Mouse (Mus musculus) intestine, postnatal 0 days (tissue): ENCODE results near the gene Supt4a. TPM values are rescaled to one million over a fixed set of nuclear protein-coding genes. Genes with fewer than 3 reads are reported as not detected.
A peak's percentile ranks its signal among the peaks of the same experiment; 100 is the strongest.

ENCODE experiments used
- ATAC-seq: fragments of 200-750 bp; cut with Nextera tagmentation; 2 replicates; pipeline ENCODE4 v1.8.0; 2017; ENCODE audit warnings: mild to moderate bottlenecking, moderate TSS enrichment, moderate library complexity
- H3K27ac ChIP-seq: fragments of 300-500 bp; sonication (generic); 2 replicates; pipeline ENCODE4 v1.5.1; 2014; ENCODE audit warnings: mild to moderate bottlenecking, low read depth, low read length, moderate library complexity
- H3K27me3 ChIP-seq: fragments of 300-500 bp; sonication (generic); replicated peaks from 2 replicates; pipeline ENCODE4 v1.6.1; 2014; ENCODE audit warnings: low read length, mixed read lengths; ENCODE audit not compliant: control insufficient read depth, insufficient read depth
- H3K36me3 ChIP-seq: fragments of 300-500 bp; sonication (generic); 2 replicates; pipeline ENCODE4 v1.6.1; 2014; ENCODE audit warnings: mild to moderate bottlenecking, moderate library complexity; ENCODE audit not compliant: control insufficient read depth, insufficient read depth
- H3K4me1 ChIP-seq: fragments of 300-500 bp; sonication (generic); replicated peaks from 2 replicates; pipeline ENCODE4 v1.6.1; 2014; ENCODE audit warnings: antibody characterized with exemption, low read length, mixed read lengths; ENCODE audit not compliant: control insufficient read depth, insufficient read depth
- H3K4me2 ChIP-seq: fragments of 300-500 bp; sonication (generic); replicated peaks from 2 replicates; pipeline ENCODE4 v1.6.1; 2014; ENCODE audit warnings: low read depth, mild to moderate bottlenecking, moderate library complexity
- H3K4me3 ChIP-seq: fragments of 300-500 bp; sonication (generic); 2 replicates; pipeline ENCODE4 v1.5.1; 2014; ENCODE audit warnings: low read depth, low read length
- H3K9ac ChIP-seq: fragments of 300-500 bp; sonication (generic); 2 replicates; pipeline ENCODE4 v1.6.1; 2014; ENCODE audit warnings: mild to moderate bottlenecking, low read depth, low read length
- H3K9me3 ChIP-seq: fragments of 300-500 bp; sonication (generic); 2 replicates; pipeline ENCODE4 v1.6.1; 2016; ENCODE audit warnings: mixed run types; ENCODE audit not compliant: control insufficient read depth
- CTCF ChIP-seq: sonication (generic); IDR thresholded peaks from 2 replicates; pipeline ENCODE4 v1.5.1; 2016; ENCODE audit warnings: low read depth, mild to moderate bottlenecking, control low read depth, antibody characterized with exemption, moderate library complexity
- WGBS: fragments of 180-500 bp; shearing (Covaris S2); extraction: QIAGEN DNeasy Blood & Tissue Kit; methylation state at CpG from one replicate; pipeline ENCODE4 v1.1.7; 2014; 5-methylcytosine and 5-hydroxymethylcytosine counted together
- polyA plus RNA-seq: library from polyadenylated mRNA; unstranded; fragments of >200 nt; fragmentation: Nextera tagmentation; extraction: Ambion mirVana; gene quantifications from 2 replicates; pipeline ENCODE4 v1.2.1, GENCODE M21; 2015

The Supt4a gene
- polyA plus RNA-seq, 1 experiment from 2014 or later = 87.5 TPM

GRCm38 (mm10) chr11:87763988-87764876 is 26.9 kb downstream of the Supt4a start:
- no peaks in the 10 kb centered on the region for H3K4me1 ChIP-seq
- ATAC-seq = 0 out of 2 replicates have a peak, but pooled peaks have one; percentile 26
- 2% methylated on average over 65 of the region's 65 CpGs for WGBS
- peak overlapping the region; percentile 44 for H3K4me3 ChIP-seq
- peak overlapping the region; percentile 28; the same call in 1 of the 2 replicates for H3K9ac ChIP-seq
- TF ChIP-seq CTCF = no peak
- no peaks in the 10 kb centered on the region for H3K36me3 ChIP-seq
- H3K27ac ChIP-seq = no peak overlapping the region
- peaks cover 54% of the 10 kb centered on the region for H3K27me3 ChIP-seq
- peak overlapping the region; percentile 82 for H3K4me2 ChIP-seq
- H3K9me3 ChIP-seq = no peaks in the 10 kb centered on the region

- Histone ChIP-seq H3K4me2 (no peak overlapping the region), H3K4me3 (no peak overlapping the region), H3K9ac (no peak overlapping the region), H3K4me1 (no peaks in the 10 kb centered on the region), H3K27ac (no peak overlapping the region), H3K36me3 (no peaks in the 10 kb centered on the region), H3K9me3 (no peaks in the 10 kb centered on the region), H3K27me3 (peaks cover 17% of the 10 kb centered on the region)
- no peak for TF ChIP-seq CTCF
- 81% methylated on average over 4 of the region's 4 CpGs for WGBS
- ATAC-seq = no peak
These were observed 31.4 kb downstream of the Supt4a start for GRCm38 (mm10) chr11:87768745-87769144.

- Histone ChIP-seq H3K4me3 (no peak overlapping the region), H3K27me3 (no peaks in the 10 kb centered on the region), H3K4me2 (no peak overlapping the region), H3K9ac (no peak overlapping the region), H3K9me3 (no peaks in the 10 kb centered on the region), H3K27ac (no peak overlapping the region), H3K4me1 (no peaks in the 10 kb centered on the region), H3K36me3 (no peaks in the 10 kb centered on the region)
- ATAC-seq = 0 out of 2 replicates have a peak, but pooled peaks have one; percentile 40
- peak; percentile 96 for TF ChIP-seq CTCF
- 49% methylated on average over 3 of the region's 3 CpGs for WGBS
These were observed 33.6 kb downstream of the Supt4a start for GRCm38 (mm10) chr11:87770989-87771388.

DNA sequence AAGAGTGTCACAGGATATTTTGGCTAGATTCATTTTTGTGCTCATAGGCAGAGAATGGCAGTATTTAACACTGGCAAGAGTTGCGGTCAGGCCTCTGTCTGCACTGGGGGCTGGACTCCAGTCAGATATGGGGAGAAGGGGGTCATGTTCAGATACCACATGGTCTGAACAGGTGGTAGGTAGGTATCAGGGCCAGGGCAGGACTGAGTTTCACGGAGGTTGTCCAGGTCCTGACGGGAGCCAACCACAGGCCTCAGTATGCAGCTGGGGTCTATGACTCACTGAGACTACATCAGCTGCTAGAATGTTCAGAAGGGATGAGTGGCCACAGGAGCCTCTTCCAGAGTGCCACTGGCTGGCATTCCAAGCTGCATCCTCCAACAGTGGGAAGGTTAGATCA is 35.0 kb downstream of the Supt4a start:
- H3K4me1 ChIP-seq = no peaks in the 10 kb centered on the region
- no peak for ATAC-seq
- no peaks in the 10 kb centered on the region for H3K9me3 ChIP-seq
- no peak overlapping the region for H3K4me2 ChIP-seq
- TF ChIP-seq CTCF = no peak
- 80% methylated on average over 3 of the region's 3 CpGs for WGBS
- no peak overlapping the region for H3K27ac ChIP-seq
- H3K36me3 ChIP-seq = no peaks in the 10 kb centered on the region
- H3K27me3 ChIP-seq = no peaks in the 10 kb centered on the region
- H3K4me3 ChIP-seq = no peak overlapping the region
- no peak overlapping the region for H3K9ac ChIP-seq

DNA sequence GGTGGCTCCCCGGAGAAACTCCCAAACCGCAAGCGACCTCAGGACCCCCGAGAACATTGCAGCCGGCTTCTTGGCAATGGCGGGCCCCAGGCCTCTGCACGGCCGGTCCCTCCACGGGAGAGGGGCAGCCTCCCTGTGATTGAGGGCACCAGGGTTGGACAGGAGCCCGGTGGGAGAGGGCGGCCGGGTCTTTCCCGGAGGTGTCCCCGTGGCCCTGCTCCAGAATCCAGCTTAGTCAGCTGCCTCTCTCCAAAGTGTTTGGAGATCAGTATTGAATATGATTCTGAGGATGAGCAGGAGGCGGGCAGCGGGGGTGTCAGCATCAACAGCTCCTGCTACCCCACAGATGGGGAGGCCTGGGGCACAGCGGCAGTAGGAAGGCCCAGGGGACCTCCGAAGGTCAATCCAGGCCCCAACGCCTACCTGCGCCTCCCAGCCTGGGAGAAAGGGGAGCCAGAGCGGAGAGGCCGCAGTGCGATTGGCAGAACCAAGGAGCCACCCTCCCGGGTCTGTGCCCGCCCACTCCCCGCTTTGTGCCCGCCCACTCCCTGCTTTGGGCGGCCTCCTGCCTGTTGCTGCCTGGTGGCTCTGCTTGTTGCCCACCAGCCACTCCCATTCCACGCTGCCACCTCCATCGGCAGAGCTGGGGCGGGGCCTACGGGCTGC is 40.9 kb downstream of the Supt4a start:
- TF ChIP-seq CTCF = no peak
- 10% methylated on average over 31 of the region's 32 CpGs for WGBS
- H3K9me3 ChIP-seq = no peaks in the 10 kb centered on the region
- peaks cover 4% of the 10 kb centered on the region; the same call in 1 of the 2 replicates for H3K4me1 ChIP-seq
- H3K9ac ChIP-seq = peak overlapping the region; percentile 55; the same call in 1 of the 2 replicates
- no peak overlapping the region for H3K27ac ChIP-seq
- ATAC-seq = peak; percentile 71
- H3K36me3 ChIP-seq = no peaks in the 10 kb centered on the region
- peak overlapping the region; percentile 35 for H3K4me3 ChIP-seq
- no peaks in the 10 kb centered on the region; the same call in 1 of the 2 replicates for H3K27me3 ChIP-seq
- peak overlapping the region; percentile 71 for H3K4me2 ChIP-seq

DNA sequence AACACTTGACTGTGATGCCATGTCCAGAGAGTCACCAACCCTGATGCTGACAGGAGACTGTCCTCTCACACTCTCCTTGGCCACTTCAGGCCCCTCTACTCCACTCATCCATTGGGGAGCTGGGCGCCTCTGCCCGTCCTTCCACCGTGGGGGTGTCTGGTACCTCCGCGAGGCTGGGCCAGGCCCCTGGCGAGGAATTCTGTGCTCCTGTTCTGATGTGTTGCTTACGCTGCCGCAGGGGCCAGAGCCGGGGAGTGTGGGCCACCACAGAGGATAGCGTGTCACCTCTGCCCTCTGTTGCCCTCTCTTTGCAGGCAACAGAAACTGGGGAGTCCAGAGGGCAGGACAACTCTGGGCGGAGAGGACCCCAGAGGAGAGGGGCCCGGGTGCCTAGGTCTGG is 41.6 kb downstream of the Supt4a start:
- Histone ChIP-seq H3K27ac (no peak overlapping the region), H3K4me2 (peak overlapping the region; percentile 71), H3K4me3 (peak overlapping the region; percentile 35), H3K4me1 (peaks cover 4% of the 10 kb centered on the region; the same call in 1 of the 2 replicates), H3K9me3 (no peaks in the 10 kb centered on the region), H3K9ac (no peak overlapping the region), H3K36me3 (no peaks in the 10 kb centered on the region), H3K27me3 (no peaks in the 10 kb centered on the region; the same call in 1 of the 2 replicates)
- no peak for TF ChIP-seq CTCF
- ATAC-seq = no peak
- 36% methylated on average over 12 of the region's 12 CpGs for WGBS
